Mouse (Mus musculus) liver, embryonic 12.5 days (tissue): Measurements from ENCODE around the gene Klrg1. TPM values are rescaled to one million over a fixed set of nuclear protein-coding genes. Genes with fewer than 3 reads are reported as not detected.

Experiments used
- ATAC-seq: fragments of 200-750 bp; cut with Nextera tagmentation; 2 replicates; pipeline ENCODE4 v1.8.0; 2017; ENCODE audit warnings: moderate number of reproducible peaks, mild to moderate bottlenecking, moderate library complexity
- H3K27ac ChIP-seq: fragments of 300-500 bp; sonication (generic); 2 replicates; pipeline ENCODE4 v1.5.1; 2016; ENCODE audit warnings: mild to moderate bottlenecking
- H3K27me3 ChIP-seq: fragments of 300-500 bp; sonication (generic); replicated peaks from 2 replicates; pipeline ENCODE4 v1.6.1; 2016; ENCODE audit warnings: mild to moderate bottlenecking, moderate library complexity
- H3K36me3 ChIP-seq: fragments of 300-500 bp; sonication (generic); 2 replicates; pipeline ENCODE4 v1.6.1; 2016; ENCODE audit warnings: mild to moderate bottlenecking, moderate library complexity
- H3K4me1 ChIP-seq: fragments of 300-500 bp; sonication (generic); 2 replicates; pipeline ENCODE4 v1.6.1; 2016
- H3K4me2 ChIP-seq: fragments of 300-500 bp; sonication (generic); 2 replicates; pipeline ENCODE4 v1.6.1; 2016; ENCODE audit warnings: mild to moderate bottlenecking, moderate library complexity
- H3K4me3 ChIP-seq: fragments of 300-500 bp; sonication (generic); 2 replicates; pipeline ENCODE4 v1.5.1; 2016; ENCODE audit warnings: mild to moderate bottlenecking, moderate library complexity
- H3K9ac ChIP-seq: fragments of 300-500 bp; sonication (generic); 2 replicates; pipeline ENCODE4 v1.6.1; 2016; ENCODE audit warnings: mild to moderate bottlenecking, moderate library complexity
- H3K9me3 ChIP-seq: fragments of 300-500 bp; sonication (generic); replicated peaks from 2 replicates; pipeline ENCODE4 v1.6.1; 2016; ENCODE audit warnings: mild to moderate bottlenecking, moderate library complexity
- WGBS: fragments of 180-500 bp; shearing (Covaris S2); methylation state at CpG from one replicate; pipeline ENCODE4 v1.1.7; 2016; ENCODE audit not compliant: insufficient replicate concordance; 5-methylcytosine and 5-hydroxymethylcytosine counted together
- polyA plus RNA-seq: library from polyadenylated mRNA; unstranded; fragments of >200 nt; fragmentation: Nextera tagmentation; extraction: Ambion mirVana; gene quantifications from 2 replicates; pipeline ENCODE4 v1.2.1, GENCODE M21; 2016

Gene Klrg1
- polyA plus RNA-seq, 1 experiment from 2014 or later, result not detected

GRCm38 (mm10) chr6:122252146-122252545 lies 30.5 kb downstream of the Klrg1 start:
- no peak overlapping the region for H3K4me2 ChIP-seq
- no peak overlapping the region for H3K9ac ChIP-seq
- 35% methylated on average over 1 of the region's 1 CpGs for WGBS
- H3K9me3 ChIP-seq, result no peaks in the 10 kb centered on the region
- no peaks in the 10 kb centered on the region for H3K36me3 ChIP-seq
- H3K27ac ChIP-seq, result no peak overlapping the region
- no peaks in the 10 kb centered on the region for H3K4me1 ChIP-seq
- no peaks in the 10 kb centered on the region for H3K27me3 ChIP-seq
- no peak for ATAC-seq
- H3K4me3 ChIP-seq, result no peak overlapping the region

DNA sequence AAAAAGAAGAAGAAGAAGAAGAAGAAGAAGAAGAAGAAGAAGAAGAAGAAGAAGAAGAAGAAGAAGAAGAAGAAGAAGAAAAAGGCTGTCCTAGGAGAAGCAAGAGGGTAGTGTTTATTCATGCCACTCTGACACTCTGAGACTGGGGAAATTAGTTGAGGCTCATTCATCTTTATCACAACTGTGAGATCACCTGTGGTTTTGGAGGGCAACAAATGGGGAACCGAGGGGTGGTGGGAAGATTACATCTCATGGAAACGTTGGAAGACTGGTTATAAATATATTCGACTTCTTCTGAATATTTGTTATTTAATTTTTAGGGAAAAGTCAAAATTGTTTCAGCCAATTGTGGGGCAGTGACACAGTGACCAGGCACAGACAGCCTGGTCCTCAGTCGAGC lies 32.6 kb downstream of the Klrg1 start:
- WGBS, result 36% methylated on average over 4 of the region's 4 CpGs
- no peak for ATAC-seq
- no peaks in the 10 kb centered on the region for H3K27me3 ChIP-seq
- H3K4me2 ChIP-seq, result no peak overlapping the region
- H3K4me3 ChIP-seq, result no peak overlapping the region
- no peaks in the 10 kb centered on the region for H3K4me1 ChIP-seq
- no peak overlapping the region for H3K9ac ChIP-seq
- H3K36me3 ChIP-seq, result no peaks in the 10 kb centered on the region
- no peaks in the 10 kb centered on the region for H3K9me3 ChIP-seq
- H3K27ac ChIP-seq, result no peak overlapping the region

Other genes starting within 250 kb of the Klrg1 start
- 115 and 116 TPM in 2 replicates for gene M6pr, start 25.8 kb upstream of the Klrg1 start, polyA plus RNA-seq
- gene Phc1, start 57.7 kb upstream of the Klrg1 start, polyA plus RNA-seq, result 4.4 and 4.5 TPM in 2 replicates
- 2.1 and 3.1 TPM in 2 replicates for gene Rimklb, start 215.9 kb upstream of the Klrg1 start, polyA plus RNA-seq
- gene Mfap5, start 223.0 kb upstream of the Klrg1 start, polyA plus RNA-seq, result 0.48 and 0.68 TPM in 2 replicates